Mouse (Mus musculus): ENCODE measurements around the gene Opcml. TPM values are rescaled to one million over a fixed set of nuclear protein-coding genes. Genes with fewer than 3 reads are reported as not detected.

The Opcml gene
- total RNA-seq, 1 experiment from 2014 or later: 0.12 TPM

DNA sequence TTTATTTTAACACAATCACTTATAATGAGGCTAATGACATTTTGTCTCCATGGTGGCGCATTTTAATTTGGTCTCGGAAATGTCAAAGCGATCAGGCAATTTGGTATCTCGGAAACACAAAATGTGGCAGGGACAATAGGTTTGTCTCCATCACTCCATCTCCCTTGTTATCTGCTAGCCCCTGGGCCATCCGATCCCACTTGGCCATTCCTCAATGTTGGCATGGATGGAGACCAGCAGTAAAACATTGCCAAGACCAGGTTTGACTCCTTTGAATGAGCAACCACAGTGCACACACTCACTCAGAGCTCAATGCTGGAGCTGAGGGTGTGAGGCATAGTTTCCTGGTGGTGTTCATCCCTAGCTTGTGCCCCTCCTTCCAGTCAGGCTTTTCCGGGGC, 32.1 kb downstream of the Opcml start:
- ATAC-seq (ENCODE audit: extremely low read depth, insufficient number of reproducible peaks, low FRiP score, poor library complexity, severe bottlenecking): no peak

DNA sequence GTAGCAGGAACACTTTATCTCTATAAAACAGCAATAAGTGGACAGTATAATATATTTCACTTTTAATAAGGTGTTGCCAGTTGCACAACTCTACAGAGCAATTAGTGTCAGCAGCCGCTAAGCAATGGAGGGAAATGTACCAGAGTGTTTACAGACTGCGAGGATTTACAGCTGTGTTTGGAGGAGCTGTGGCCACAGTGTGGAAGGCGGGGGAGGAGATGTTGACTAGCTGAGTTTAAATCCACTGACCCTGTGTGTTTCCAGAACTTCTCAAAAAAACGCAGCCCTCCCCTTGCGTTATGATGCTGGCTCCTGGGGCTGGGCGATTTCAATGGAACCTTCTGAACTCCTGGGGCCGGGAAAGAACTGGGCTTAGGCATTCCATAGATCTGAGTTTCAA, 33.8 kb downstream of the Opcml start:
- ATAC-seq (ENCODE audit: extremely low read depth, insufficient number of reproducible peaks, low FRiP score, poor library complexity, severe bottlenecking): no peak

DNA sequence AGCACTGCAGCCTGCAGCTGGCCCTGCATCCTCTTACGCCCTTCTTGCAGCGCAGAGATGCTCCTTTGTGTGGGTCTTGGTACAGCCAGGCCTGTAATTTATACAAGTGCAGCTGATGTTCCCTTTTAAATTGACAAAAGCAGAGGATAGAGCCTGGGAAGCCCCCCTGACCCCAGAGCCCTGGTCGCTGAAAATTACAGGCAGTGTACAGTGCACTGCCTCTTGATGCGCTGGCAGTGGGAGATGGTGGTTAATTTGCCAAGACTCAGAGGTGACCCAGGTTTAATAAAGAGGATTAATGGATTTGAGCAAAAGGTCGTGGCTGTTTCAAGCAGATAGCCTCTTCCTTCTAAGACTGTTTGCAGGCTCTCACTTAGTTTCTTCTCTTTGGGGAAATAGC, 39.9 kb downstream of the Opcml start:
- ATAC-seq (ENCODE audit: extremely low read depth, insufficient number of reproducible peaks, low FRiP score, poor library complexity, severe bottlenecking): no peak

- 0 out of 2 replicates have a peak, but pooled peaks have one; percentile 19 for ATAC-seq (ENCODE audit: extremely low read depth, insufficient number of reproducible peaks, low FRiP score, poor library complexity, severe bottlenecking)
Observed at GRCm38 (mm10) chr9:27842806-27843205, 52.2 kb downstream of the Opcml start.

GRCm38 (mm10) chr9:27871624-27872023, 81.0 kb downstream of the Opcml start:
- ATAC-seq (ENCODE audit: extremely low read depth, insufficient number of reproducible peaks, low FRiP score, poor library complexity, severe bottlenecking): no peak

DNA sequence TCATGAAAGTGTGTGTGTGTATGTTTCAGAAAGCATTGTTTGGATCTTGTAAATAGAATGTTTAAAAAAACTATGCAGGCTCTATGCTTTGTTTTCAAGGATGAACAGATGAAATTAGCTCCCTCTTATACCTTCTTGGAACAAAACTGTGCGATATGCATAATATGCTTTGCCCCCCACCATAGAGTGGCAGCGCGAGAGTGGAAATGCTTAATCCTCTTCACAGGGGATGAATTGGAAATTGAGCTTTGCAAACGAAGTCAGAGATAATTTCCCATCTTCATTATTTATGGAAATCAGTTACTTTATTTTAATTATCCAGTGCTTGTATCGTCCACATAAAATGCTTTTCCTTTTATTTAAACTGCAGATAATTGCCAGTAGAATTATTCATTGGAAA, 99.1 kb downstream of the Opcml start:
- ATAC-seq (ENCODE audit: extremely low read depth, insufficient number of reproducible peaks, low FRiP score, poor library complexity, severe bottlenecking): no peak

DNA sequence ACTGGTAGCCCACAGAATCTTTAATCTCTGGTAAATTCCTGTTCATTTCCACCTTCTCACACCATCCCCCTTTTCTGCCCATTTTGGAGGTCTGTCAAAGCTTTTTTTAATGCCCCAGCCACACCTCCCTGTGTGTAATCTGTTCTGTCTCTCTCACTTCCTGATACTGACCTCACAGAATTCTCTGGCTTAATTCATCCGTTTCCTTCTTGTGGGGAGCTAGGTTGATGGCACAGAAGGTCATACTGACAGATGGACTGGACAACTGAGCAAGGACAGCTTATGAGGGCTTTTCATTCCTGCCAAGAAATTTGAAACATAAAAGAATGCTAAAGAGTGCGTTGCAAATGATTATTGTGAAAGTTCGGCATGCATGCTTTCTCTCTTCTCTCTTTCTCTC, 126.7 kb downstream of the Opcml start:
- ATAC-seq (ENCODE audit: extremely low read depth, insufficient number of reproducible peaks, low FRiP score, poor library complexity, severe bottlenecking): no peak

- no peak for ATAC-seq (ENCODE audit: extremely low read depth, insufficient number of reproducible peaks, low FRiP score, poor library complexity, severe bottlenecking)
Observed at GRCm38 (mm10) chr9:27923495-27923894, 132.9 kb downstream of the Opcml start.

GRCm38 (mm10) chr9:27923945-27924825, 133.6 kb downstream of the Opcml start:
- no peak for ATAC-seq (ENCODE audit: extremely low read depth, insufficient number of reproducible peaks, low FRiP score, poor library complexity, severe bottlenecking)

- no peak for ATAC-seq (ENCODE audit: extremely low read depth, insufficient number of reproducible peaks, low FRiP score, poor library complexity, severe bottlenecking)
Observed at GRCm38 (mm10) chr9:27925650-27926049, 135.1 kb downstream of the Opcml start.

DNA sequence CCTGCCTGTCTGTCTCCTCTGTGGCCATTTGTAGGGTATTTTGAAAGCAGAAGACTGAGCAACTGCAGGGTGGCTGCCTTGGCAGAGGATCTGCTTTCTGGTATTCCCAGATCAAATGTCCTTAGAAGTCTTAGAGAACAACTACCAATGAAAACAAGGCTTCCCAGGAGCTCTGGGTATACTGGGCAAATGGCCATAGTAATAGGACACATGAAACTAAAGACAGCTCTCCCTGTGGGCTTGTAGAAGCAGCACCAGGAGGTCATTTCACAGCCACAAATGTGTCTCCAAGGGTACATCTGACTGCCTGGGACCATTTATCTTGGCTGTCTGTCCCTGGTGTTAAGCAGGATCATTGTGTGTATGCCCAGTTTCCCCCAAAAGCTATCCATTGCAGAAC, 146.7 kb downstream of the Opcml start:
- ATAC-seq (ENCODE audit: extremely low read depth, insufficient number of reproducible peaks, low FRiP score, poor library complexity, severe bottlenecking): no peak

GRCm38 (mm10) chr9:27937660-27938059, 147.1 kb downstream of the Opcml start:
- no peak for ATAC-seq (ENCODE audit: extremely low read depth, insufficient number of reproducible peaks, low FRiP score, poor library complexity, severe bottlenecking)

DNA sequence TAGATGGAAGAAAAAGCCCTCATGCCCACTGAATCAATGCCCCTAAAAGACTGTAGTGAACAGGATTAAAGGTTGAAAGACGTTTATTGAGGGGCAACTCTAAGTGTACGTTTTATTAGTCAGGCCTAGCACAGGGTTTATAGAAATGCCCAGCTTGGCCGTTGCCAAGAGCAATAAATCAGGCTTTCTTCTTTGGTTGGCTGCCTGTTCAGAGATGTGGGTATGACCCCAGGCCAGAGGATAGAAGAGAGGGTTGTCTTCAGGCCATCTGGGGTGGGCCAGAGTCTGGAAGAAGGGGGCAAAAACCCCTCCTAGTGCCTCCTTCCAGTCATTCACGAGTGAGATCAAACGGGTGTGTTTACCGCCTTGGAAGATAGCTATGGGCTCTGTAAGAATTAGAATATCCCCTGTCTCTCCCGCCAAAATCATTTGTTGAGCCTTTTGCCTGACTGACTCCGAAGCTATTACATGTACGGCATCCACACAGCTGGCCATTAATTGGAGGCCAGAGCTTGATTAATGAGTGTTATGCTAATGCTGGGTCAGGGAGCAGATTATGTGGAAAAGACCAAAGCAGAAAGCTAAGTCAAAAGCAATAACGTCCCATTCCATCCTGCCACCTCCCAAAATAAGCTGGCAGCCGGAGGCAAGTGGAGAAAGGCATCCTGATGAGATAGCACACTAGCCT, 154.9 kb downstream of the Opcml start:
- no peak for ATAC-seq (ENCODE audit: extremely low read depth, insufficient number of reproducible peaks, low FRiP score, poor library complexity, severe bottlenecking)

- no peak for ATAC-seq (ENCODE audit: extremely low read depth, insufficient number of reproducible peaks, low FRiP score, poor library complexity, severe bottlenecking)
Observed at GRCm38 (mm10) chr9:27951110-27951509, 160.5 kb downstream of the Opcml start.

DNA sequence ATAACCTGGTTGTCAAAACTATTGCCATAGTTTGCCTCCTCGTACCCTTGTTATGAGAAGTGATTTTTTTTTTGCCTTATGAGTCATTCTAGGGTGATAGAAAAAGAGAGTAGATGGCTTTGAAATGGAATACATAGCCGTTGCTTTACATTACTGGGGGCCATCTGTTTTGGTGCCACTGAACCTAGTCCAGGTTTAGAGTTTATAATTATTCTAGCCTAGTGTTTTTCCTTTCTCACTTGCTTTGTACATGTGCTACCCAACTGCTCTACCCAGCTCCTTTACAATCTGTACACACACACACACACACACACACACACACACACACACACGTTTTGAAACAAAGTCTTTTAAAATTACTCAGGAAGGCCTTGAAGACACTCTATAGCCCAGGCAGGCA, 171.1 kb downstream of the Opcml start:
- ATAC-seq (ENCODE audit: extremely low read depth, insufficient number of reproducible peaks, low FRiP score, poor library complexity, severe bottlenecking): no peak

DNA sequence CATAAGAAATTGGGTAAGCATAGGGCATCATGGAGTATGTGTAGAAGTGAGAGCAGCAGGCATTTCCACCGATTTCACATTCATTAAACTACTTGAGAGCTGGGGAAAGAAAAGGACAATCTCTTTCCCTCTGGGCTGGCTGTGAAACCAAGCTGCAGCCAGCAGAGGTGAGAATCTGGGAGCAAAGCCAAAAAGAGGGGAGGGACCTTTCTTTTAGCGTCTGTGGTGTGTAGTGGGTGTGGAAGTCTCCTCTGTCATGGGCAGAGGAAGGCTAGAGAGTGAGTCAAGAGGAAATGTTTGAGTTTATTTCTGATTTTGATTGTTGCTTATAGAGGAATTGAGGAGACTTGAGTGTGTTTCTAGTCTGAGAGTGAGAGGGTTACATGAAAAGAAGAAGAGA, 172.8 kb downstream of the Opcml start:
- ATAC-seq (ENCODE audit: extremely low read depth, insufficient number of reproducible peaks, low FRiP score, poor library complexity, severe bottlenecking): no peak

- no peak for ATAC-seq (ENCODE audit: extremely low read depth, insufficient number of reproducible peaks, low FRiP score, poor library complexity, severe bottlenecking)
Observed at GRCm38 (mm10) chr9:27964902-27965550, 174.5 kb downstream of the Opcml start.

GRCm38 (mm10) chr9:27968266-27968665, 177.7 kb downstream of the Opcml start:
- ATAC-seq (ENCODE audit: extremely low read depth, insufficient number of reproducible peaks, low FRiP score, poor library complexity, severe bottlenecking): no peak

DNA sequence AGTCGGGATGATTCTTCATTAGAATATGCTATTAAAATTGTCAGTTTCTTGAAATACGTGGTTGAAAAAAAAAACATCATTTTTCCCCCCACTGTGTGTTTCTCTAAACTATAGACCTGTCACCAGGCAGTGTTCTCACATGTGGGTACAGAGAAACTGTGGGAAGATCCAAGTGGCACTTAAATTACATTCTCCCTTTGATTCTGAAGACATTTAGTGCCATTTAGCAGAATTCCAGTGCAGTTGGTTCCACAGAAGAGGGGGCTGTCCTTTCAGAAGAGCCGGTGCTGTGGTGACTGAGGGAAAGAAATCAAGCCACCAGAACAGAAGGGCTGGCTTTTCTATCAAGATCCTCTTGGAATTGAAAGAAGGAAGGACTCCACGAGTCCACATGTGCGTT, 181.7 kb downstream of the Opcml start:
- no peak for ATAC-seq (ENCODE audit: extremely low read depth, insufficient number of reproducible peaks, low FRiP score, poor library complexity, severe bottlenecking)

- no peak for ATAC-seq (ENCODE audit: extremely low read depth, insufficient number of reproducible peaks, low FRiP score, poor library complexity, severe bottlenecking)
Observed at GRCm38 (mm10) chr9:27982576-27982975, 192.0 kb downstream of the Opcml start.
